Mouse (Mus musculus): ENCODE measurements at regions not wholly inside any gene's neighbourhood (a gene's known extent, or its start where the extent isn't known, plus 50 kb on each side); places are given as distances from the start of the nearest gene placed in this dataset.

GRCm38 (mm10) chr11:15125812-15126211 lies 526.7 kb downstream of the Pom121l12 start:
- TF ChIP-seq ZC3H11A (IDR thresholded peaks at IDR 0.05; ENCODE audit: borderline replicate concordance, low read depth, low read length) (no peak), ZNF384 (IDR thresholded peaks at IDR 0.05; ENCODE audit: low read depth, low read length) (no peak)
